Mouse (Mus musculus) olfactory bulb, adult 2 months (tissue): ENCODE measurements around the gene Ppm1n.

Experiments used
- CTCF ChIP-seq: fragments of 200-500 bp; IDR thresholded peaks from 2 replicates; pipeline ENCODE4 v1.5.1; 2012; ENCODE audit warnings: low read depth, mild to moderate bottlenecking, low read length, moderate library complexity; ENCODE audit not compliant: insufficient read depth
- POLR2A ChIP-seq: fragments of 200-500 bp; IDR thresholded peaks from 2 replicates; pipeline ENCODE4 v1.6.1; 2012; ENCODE audit warnings: mild to moderate bottlenecking, low read depth, low read length, moderate library complexity; ENCODE audit not compliant: insufficient read depth

DNA sequence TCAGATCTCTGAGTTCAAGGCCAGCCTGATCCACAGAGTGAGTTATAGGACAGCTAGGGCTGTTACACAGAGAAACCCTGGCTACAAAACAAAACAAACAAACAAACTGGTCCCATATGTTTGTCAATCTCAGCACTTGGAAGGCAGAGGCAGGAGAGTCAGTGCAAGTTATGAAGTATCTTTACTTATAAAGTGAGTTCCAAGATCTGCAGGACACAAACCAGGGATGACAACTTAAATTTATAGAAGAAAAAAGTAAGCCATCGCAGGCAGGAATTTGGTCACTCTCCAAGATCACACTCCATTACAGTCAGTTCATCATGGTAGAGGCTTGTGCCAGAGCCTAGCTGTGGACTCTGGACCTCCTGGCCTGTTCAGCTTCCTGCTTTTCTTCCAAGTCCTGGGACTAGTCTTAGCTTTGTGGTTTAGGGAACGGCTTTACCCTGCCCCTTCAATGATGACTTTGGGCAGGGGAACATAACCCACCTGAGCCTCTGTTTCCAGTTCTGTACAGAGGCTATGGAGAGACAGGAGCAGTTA, 49.8 kb downstream of the Ppm1n start:
- TF ChIP-seq CTCF (no peak), POLR2A (no peak)
